Mouse (Mus musculus) adrenal gland, postnatal 0 days (tissue): ENCODE data around the gene Abca1. TPM values are rescaled to one million over a fixed set of nuclear protein-coding genes. Genes with fewer than 3 reads are reported as not detected.

Experiments
- polyA plus RNA-seq: library from polyadenylated mRNA; unstranded; fragments of >200 nt; fragmentation: Nextera tagmentation; extraction: Ambion mirVana; gene quantifications from 2 replicates; pipeline ENCODE4 v1.2.1, GENCODE M21; 2015

The Abca1 gene
- 8.8 and 14.2 TPM in 2 replicates for polyA plus RNA-seq

DNA sequence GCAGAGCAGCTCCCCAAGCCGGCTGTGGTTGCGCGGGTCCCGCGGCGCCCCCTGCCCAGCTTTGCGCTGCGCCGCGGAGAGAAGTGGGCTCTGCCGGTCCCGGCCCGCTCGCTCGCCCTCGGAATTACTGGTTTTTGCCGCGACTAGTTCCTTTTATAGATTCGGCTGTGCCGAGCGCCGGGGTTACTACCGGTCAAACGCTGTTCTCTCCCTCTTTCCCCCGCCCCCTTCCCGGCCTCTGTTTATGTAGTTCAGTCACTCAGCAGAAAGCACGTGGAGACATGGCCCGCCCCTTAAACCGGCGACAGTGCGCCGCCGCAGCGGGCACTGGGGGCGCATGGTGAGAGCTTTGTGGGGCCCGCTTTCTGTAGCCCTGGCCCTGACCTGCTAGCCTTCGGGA, at the start of gene Abca1:
Gene Abca1 (minus strand): TSS at position 129 of the 400 bp plus-strand sequence.

DNA sequence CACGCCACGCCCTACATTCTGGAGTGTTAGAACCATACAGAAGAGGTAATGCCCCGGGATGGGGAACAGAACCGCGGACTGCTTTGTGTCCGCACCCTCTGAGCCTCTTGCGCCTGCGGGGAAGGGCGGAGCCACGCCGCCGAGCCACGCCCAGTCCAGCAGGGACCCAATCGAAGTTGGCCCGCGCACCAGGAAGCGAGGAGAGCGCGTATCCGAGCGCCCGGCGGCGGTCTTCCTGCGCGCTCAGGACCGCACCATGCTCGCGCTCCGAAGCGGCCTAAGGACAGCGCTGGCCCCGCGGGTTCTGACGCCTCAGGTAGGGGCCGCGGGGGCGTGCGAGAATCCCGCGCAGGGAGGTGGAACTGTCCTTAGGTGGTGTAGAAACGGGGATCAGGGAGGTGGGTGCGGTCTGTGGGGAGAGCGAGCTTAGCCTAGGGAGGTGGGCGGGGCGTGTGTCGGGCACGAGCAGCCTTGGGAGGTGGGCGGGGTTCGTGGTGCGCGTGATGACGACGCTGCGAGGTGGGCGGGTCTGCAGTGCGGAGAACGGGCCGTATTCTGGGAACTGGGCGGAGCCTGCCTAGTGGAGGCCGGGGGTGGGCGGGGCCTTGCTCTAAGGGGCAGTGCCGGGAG, 147.8 kb downstream of the Abca1 start, which contains the start of gene Nipsnap3b:
Gene Nipsnap3b (plus strand): TSS at position 149 of the 630 bp plus-strand sequence.

GRCm38 (mm10) chr4:52989248-52989647, 170.4 kb downstream of the Abca1 start, which contains the start of gene Nipsnap3a:
Nipsnap3a (plus strand) TSS chr4:52989272.

Other genes with a start within 250 kb of the Abca1 start
- gene Olfr272, start 240.7 kb downstream of the Abca1 start, polyA plus RNA-seq = not detected in 2 replicates
- not detected in 2 replicates for gene Olfr270, start 195.3 kb downstream of the Abca1 start, polyA plus RNA-seq
- gene Nipsnap3a, start 170.6 kb downstream of the Abca1 start, polyA plus RNA-seq = not detected in 2 replicates
- gene Nipsnap3b, start 148.0 kb downstream of the Abca1 start, polyA plus RNA-seq = 102 and 145 TPM in 2 replicates